Mouse (Mus musculus) small intestine, adult 2 months (tissue): ENCODE results near the gene Krt23.

Experiments used
- CTCF ChIP-seq: fragments of 200-500 bp; IDR thresholded peaks from 2 replicates; pipeline ENCODE4 v1.5.1; 2012; ENCODE audit warnings: low read depth, mild to moderate bottlenecking, control low read depth, inconsistent platforms, low read length, moderate library complexity, mixed read lengths; ENCODE audit not compliant: insufficient replicate concordance, insufficient read length; ENCODE audit errors: extremely low read depth
- POLR2A ChIP-seq: fragments of 200-500 bp; IDR thresholded peaks from 2 replicates; pipeline ENCODE4 v1.6.1; 2012; ENCODE audit warnings: low read depth, mild to moderate bottlenecking, control low read depth, inconsistent platforms, low read length, moderate library complexity

- TF ChIP-seq POLR2A (no peak), CTCF (no peak)
Observed at GRCm38 (mm10) chr11:99472405-99472804, 20.5 kb downstream of the Krt23 start.
